Mouse (Mus musculus): ENCODE data around the gene Lamp5.

Gene Lamp5

DNA sequence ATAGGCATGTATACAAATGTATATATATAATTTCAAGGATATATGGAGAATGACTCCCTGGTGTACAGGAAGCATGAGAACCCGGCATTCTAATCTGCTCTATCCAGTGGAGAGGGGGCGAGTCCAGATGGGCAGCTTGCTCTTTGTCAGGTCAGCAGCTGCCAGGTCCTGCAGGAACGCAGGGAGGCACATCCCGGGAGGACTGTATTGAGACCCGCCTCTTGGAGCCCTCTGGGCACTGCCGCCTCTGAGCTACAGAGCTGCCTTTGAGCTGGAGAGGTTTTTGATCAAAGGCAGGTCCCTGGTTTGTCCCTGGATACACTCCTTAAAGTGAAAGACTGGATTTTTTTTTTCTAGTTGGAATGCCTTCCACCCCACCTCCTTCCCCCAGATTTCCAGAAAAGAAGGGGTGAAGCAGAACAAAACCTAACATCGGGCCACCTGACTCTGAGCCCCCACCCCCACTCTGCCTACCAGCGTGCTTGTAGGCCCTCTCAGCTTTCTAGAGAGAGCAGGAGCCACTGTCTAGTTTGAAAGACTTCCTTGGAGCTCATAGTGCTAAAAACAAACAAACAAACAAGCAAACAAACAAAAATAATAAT, at the start of gene Lamp5:
Gene Lamp5, plus strand, starts transcription at position 552 of the 602 bp plus-strand sequence.
- no peak for DNase-seq

DNA sequence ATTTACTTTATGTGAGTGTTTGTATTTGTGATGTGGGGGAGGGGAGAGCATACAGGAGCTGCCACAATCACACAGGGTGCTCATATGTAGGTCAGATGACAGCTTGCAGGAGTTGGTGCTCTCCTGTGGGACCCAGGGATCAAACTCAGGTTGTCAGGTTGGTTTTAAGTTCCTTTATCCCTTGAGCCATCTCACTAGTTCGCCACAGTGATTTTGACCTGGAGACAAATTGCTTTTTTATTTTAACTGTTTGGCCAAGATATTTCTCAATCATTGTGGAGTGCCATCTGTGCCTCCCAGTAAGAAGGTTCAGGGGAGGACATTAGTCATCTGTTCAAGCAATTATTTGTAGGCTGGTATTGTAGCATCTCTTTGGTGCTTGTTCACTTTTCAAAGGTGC, 48.2 kb upstream of the Lamp5 start:
- DNase-seq: no peak

DNA sequence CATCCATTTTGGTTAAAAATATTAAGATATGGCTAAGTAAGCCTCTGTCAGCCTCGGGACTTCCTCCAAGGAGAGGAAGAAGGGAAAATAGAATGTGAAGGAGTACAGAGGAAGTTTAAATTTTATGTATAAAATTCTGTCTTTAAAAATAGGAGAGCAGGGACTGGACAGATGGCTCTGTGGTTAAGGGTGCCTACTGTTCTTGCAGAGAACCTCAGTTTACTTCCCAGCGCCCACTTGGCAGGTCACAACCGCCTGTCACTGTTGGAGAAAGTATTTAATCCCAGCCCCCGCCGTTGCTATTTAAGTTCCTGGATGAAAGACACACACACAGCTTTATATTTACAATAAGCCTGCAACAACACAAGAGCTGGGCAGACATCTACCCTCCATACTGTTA, 45.8 kb upstream of the Lamp5 start:
- DNase-seq: no peak

DNA sequence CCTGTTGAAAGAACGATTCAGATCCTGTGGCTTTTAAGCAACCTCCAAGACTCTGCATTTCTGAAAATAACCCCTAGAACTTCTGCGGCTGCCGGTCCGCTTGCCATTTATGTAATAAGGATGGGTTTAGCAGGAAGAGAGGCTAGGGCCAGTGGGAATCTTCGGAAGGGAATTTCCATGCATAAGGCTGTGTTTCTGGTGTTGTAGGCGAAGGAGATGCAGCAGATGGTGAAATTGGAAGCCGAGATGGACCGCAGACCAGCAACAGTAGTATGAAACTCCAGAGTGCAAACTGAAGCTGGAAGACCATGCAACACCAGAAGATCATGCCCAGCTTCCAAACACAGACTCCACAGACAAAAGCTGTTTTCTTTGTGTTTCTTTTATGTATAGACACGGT, 39.3 kb upstream of the Lamp5 start:
- DNase-seq: no peak

DNA sequence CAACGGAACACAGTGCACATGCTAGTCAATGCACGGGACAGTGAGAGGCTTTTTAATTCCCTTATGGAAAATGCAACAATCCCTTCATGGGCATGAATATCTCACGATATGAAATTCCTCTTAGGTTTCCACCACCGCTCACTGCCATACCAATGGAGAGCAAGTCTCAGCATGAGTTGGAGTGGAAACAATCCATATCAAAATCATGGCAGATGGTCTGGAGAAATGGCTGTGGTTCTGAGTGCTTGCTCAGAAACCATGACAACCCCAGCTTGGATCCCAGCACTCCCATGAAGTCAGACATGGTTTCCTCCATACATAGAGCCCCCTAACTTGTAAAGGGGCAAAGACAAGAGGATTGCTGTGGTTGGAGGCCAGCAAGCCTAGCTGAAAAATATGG, 3.6 kb upstream of the Lamp5 start:
- no peak for DNase-seq

DNA sequence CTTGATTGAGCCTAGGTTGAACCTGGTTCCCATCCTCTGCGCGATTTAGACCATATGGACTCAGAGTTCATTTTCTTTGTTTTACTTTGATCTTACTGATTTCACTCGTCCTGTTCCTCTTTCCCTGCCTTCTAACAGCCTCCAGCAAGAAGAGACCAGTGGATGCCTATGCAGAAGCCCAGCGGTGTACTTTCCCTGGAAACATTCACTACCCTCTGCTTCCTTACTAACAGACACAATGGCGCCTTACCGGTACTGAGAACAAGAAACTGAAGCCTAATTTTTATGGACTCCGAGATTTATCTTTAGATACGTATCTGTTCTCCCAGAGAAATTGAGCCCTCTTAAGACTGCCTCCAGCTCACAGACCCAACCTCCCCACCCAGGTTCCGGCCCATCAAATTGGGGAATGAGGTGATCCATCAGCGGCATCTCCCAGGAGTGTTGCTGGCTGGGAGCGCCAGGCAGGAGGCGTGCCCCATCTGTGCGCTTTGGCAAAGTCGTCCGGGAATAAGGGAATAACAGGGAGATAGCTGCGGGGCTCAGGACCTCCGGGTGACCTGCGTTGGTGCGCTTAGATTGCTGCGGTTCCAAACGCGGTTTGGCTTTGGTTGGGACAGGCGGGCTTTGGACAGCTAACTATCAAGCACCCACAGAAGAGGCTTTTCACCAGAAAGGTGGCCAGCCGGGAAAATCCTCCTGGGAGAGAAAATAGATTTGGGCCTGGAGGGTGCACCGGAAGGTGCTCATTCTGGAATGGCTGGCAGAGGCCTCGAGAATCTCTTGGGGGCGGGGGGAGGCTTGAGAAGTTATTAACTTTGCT, 1.0 kb upstream of the Lamp5 start:
- no peak for DNase-seq

DNA sequence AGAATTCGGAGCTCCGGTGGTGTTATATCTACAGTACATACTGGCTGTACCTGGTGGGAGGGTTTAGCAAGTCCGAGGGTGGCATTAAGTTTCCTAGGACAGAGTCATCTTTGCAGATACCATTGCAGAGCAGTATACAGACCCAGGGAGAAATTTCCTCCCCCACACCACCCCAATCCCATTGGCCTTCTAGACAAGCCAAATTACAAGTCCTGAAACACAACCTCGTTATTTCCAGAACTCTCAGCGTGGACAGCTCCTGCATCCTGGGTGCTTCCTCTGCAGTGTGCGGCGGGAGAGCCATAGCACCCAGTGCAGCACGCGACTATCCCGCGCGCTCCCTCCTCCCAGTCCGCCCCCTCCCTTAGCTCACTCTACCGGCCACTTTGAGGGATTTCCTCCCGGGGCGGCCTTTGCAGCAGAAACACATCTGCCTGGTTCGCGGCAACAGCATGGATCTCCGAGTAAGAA, 5.9 kb downstream of the Lamp5 start:
- DNase-seq: no peak

DNA sequence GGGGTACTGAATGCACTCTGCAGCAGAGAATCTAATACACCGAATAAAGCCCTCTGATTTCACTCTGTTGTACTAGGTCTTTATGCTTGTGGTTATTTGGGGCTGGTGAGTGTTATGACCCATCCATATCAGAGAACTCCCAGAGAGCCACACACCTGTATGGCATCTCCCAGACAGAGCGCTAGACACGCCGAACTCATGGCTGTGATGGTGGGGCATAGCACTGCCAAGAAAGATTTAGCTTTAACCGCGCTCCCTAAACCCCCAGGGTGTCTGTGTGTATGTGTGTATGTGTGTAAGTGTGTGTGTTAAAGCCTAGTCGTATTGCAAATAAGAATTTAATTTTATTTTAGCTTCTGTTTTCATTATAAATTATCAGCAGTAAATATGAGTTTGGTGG, 6.4 kb downstream of the Lamp5 start:
- DNase-seq: no peak

DNA sequence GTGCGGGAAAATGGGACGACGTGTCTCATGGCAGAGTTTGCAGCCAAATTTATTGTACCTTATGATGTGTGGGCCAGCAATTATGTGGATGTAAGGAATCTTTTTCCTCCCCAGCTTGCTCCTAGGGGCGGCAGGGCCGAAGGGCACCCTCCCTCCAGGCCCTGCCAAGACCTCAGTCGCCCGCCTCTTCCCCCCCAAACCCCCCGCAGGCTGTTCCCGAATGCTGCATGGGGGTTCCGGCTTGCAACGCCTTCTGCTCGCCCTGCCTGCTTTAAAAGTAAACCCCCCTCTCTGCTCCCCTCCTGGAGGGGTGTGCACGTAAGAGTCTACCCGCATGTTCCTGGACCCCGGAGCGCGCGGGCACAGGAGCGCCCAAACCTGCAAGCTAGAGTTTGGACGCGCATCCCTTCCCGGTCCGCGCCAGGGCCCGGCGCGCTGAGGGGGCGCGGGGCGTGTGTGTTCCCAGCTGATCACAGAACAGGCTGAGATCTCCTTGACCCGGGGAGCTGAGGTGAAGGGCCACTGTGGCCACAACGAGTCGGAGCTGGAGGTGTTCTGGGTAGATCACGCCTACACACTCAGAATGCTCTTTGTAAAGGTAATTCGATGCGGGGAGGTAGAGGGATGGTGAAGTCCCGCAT, 7.1 kb downstream of the Lamp5 start:
- no peak for DNase-seq

DNA sequence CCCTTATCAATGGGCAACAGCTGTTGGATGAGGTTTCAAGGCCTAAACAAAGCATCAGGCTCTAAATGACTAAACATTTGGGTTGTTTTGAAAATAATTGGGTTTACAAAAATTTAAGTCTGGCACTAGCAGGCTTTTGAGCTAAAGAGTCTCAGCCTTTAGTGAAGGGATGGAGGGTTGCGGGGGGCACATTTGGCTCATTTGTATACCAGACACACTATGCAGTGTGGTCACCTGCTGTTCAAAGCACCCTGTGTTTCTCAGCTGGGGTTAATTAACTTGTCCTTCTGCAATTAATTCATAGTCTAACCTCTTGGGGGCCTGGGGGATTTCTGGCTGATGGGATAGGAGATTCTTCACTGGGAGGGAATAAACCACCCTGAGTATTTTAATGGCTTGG, 12.3 kb downstream of the Lamp5 start:
- no peak for DNase-seq

DNA sequence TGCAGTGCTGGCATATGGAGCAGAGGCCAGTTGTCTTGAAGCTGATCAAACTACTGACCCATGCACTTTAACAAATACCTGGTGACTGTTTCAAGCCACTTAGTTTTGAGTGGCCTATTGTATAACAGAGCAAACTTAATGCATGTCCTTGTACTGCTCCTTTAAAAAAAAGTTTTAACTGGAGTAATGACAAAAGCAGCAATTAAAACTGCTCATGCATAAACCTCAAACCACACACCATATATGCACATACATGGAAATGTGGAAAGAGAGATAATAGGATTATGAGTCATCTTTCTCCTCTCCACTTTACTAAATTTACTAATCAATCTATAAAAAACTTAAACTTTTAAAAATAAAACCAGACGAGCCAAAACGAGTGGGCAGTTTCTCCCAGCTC, 43.9 kb downstream of the Lamp5 start:
- no peak for DNase-seq

DNA sequence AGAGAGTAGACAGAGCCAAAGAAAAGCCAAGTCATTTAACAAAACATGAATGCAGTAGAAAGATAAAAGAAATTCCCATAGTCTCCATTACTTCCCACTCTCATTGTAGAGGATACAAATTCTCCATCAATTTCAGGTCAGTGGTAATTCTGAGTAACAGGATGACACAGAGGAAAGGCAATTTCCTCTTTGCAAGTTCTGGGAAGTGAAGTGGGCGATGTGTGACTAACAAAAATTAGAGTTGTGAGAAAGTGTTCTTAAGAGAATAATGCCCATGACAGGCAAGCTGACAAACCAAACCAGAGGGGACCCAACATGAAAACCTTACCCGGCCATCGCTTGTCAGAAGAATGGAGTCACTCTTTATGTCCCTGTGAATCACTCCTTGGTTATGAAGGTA, 45.1 kb downstream of the Lamp5 start:
- no peak for DNase-seq

DNA sequence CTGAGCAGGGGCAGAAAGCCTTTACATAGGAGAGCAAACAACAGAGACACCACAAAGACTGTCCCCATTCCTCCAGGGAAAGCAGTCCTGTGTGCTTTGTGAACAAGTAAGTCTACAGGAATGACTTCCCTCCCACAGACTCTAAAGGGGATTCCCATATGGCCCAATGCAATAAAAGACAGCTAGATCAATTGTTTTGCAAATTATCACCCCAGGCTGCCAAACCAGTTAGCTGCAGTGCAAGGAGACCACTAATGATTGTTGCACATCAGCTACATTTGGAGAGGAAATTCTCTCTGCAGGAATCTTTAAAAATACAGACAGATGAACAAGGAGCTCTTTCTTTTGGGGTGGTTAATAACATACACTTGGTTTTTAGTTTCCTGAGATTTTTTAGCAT, 55.6 kb downstream of the Lamp5 start:
- DNase-seq: no peak

DNA sequence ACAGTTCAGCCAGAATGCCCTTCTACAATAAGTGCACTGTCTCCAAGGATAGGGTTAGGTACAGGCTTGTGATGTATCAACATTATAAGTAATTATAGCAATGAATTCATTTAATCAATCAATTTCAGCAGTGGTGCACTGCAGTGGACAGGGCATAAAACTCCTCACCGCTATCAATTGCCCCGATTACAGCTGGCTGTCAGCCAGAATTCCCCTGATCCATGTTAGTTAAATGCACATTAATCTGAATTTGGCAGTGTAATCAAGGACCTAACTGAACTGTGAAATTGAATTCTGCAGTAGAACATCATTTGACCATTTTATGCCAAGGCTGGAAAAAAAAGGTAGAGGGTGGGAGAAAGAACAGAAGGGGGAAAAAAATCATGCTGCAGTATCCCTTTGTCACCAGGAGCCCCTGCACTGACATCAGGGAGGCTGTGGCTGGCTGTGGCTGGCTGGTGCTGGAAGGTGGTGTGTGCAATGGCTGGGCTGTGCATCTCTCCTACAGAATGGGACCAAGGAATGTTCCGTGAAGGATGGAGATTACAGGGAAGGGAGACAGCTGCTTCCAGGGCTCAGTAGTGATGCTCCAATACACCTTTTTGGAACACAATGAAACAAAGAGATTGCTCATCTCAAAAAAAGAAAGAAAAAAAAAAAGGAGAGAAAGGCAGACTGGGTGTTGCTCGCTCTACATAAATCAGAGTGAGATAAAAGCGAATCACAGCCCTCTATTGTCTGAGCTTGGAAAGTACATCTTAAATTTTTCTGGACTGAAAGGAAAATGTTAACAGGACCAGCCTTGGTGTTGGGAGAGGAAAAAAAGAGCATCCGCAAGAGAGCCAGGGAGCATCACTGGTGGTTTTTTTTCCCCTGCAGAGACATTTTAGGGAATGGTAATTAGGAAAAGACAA, 56.3 kb downstream of the Lamp5 start:
- no peak for DNase-seq

DNA sequence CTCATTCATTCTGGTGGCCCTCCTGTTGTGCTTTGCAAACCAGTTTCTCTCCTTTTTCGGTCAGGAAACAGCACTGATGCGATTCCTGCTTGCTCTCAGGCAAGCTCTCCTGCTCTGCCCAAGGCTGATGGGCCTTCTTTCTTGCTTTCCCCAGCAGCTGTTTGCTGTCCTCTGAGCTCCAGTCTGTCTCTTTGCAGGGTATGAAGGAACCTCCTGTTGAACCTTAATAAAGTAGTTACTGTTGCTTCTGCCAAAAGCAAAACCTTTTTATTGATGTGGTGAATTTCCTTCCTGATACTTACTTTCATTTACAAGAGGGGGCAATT, 57.0 kb downstream of the Lamp5 start:
- no peak for DNase-seq

DNA sequence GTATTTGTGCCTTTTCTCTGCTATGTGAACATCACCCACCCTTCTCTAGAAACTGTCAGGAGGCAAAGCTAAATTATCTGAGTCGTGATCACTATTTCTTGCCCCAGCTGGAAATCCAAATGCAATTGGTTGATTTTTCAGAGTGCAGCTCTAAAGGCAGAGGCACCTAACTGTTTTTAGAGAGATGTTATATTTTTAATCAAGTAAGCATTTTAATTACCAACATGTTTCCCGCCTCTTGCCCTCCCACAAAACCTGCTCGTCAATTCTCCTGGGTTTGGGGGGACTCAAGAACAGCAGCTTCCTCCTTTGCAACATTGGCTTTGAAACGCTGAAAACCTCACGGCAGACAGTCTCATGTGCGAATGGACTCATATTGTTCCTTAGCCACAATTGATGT, 61.3 kb downstream of the Lamp5 start:
- DNase-seq: no peak

DNA sequence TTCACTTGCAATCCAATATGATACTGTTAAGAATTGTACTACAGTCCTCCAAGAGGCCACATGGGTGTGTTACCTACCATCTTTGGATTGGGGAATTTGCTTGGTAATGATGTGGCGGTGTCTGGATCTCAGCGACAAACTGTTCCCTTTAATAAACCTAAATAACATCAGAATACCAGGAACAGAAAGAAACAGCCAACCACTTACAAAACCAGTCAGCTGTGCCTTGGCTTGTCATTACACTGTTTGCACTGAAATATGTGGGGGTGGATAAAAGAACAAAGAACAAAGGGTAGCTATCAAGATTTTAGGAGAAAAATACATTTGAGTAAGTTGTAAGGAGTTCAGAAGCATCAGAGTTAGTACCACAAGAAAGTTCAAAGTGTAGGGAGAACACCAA, 66.0 kb downstream of the Lamp5 start:
- no peak for DNase-seq
